Mouse (Mus musculus) left cerebral cortex, postnatal 4 days (tissue): ENCODE measurements around the gene Ms4a4d. TPM values are rescaled to one million over a fixed set of nuclear protein-coding genes. Genes with fewer than 3 reads are reported as not detected.
"Not testable (repeated sequence)": the region's sequence is repeated elsewhere in the genome, so short reads cannot be mapped to it uniquely, and the experiment has no call there.

Source experiments
- DNase-seq: peaks from one replicate; pipeline ENCODE4 v3.0.0-alpha.2; 2022
- intact Hi-C: fragments of 180-260 bp; cut with DNase I; formaldehyde crosslinking; loops from one replicate; pipeline ENCODE4 v1.15.1; 2025
- total RNA-seq, 2 experiments: library from RNA; stranded (reverse); gene quantifications; 2 replicates each; pipeline ENCODE4 v1.2.3; 2021

The Ms4a4d gene
- total RNA-seq, 2 experiments from 2014 or later: not detected

DNA sequence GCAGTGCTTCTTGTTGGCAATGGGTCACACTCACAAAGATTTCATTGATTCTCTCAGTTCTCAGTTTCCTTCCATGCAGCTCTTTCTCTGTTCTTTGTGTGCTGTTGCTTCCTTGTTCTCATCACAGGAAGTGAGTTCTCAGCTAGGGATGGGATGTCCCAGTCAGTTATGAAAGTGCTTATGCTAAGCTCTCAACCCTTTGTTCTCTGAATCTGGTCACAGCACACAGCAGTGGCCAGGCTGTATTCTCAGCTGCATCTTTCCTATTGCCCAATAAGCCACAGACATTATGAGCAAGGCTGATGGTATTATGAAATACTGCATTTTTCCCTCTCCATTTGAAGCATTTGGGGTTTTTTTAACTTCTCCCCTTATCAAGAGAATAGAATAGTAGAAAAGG is 23.0 kb downstream of the Ms4a4d start:
- DNase-seq, intact Hi-C loops: not testable (repeated sequence)

DNA sequence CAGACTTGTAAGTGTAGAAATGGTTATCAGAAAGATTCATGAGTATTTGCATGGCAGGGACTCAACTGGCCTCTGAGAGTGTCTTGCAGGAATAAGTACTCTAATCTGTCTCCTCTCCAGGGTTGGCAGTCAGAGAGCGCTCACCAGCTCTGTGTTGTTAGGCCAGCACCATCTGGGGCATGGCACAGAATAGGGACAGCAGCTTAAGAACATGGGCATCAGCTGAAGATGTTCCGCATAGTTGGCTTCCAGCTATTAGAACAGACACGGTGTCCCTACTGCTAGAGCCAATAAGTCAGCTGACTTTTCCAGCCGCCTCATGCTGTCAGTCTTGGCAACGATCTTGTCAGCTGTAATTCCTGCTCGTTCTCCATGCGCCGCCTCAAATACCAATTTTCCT is 38.4 kb downstream of the Ms4a4d start:
- intact Hi-C loops: no loop called here
- DNase-seq: peak; percentile 57

DNA sequence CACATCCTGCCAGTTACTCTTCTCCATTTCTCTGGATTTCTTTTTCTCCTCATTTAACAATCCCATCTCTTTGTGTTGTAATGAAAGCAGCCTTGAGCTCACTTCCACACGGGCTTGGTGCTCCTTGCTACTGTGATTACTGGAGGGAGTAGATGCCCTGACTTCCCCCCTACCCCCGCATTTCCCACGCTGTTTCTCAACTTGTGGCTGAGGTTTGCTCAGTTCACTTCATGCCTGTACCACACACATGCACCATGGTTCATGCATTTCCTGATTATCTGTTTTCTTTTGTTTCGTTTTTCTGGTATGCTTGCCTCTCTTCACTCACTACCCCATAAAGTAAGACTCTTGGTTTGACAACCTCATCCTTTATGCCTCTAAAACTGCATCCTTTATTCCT is 52.6 kb downstream of the Ms4a4d start:
- intact Hi-C loops: no loop called here
- DNase-seq: no peak

- intact Hi-C loops: no loop called here
These were observed 53.4 kb downstream of the Ms4a4d start for GRCm38 (mm10) chr19:11589891-11590449.

DNA sequence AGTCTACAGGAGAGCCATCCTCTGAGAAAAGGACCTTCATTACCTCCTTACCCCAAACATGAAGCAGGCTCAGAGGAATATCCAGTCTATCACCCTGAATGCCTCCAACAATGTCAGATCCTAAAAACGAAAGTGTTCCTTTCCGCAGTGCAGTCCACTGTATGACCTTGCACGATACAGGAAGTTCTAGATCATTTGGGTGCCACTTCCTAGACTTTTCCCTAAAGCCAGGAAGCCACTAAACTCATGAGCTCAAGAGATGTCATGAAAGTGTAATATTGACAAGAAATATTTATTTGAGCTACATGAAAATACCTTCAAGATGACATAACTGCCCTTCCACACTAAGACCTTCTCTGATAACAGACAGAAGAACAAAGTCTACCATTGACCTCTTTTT is 64.7 kb downstream of the Ms4a4d start:
- intact Hi-C loops: loop anchor here (5.0 kb wide), 1 partner anchor 244 kb away; no protein-coding TSS in a partner anchor

More at GRCm38 (mm10) chr19:11589891-11590449, 53.4 kb downstream of the Ms4a4d start:
- DNase-seq: no peak

GRCm38 (mm10) chr19:11602026-11602425 is 65.4 kb downstream of the Ms4a4d start:
- peak; percentile 18 for DNase-seq
- intact Hi-C loops: loop anchor here (5.0 kb wide), 1 partner anchor 245 kb away; no protein-coding TSS in a partner anchor

More for the DNA sequence above, 64.7 kb downstream of the Ms4a4d start:
- no peak for DNase-seq

DNA sequence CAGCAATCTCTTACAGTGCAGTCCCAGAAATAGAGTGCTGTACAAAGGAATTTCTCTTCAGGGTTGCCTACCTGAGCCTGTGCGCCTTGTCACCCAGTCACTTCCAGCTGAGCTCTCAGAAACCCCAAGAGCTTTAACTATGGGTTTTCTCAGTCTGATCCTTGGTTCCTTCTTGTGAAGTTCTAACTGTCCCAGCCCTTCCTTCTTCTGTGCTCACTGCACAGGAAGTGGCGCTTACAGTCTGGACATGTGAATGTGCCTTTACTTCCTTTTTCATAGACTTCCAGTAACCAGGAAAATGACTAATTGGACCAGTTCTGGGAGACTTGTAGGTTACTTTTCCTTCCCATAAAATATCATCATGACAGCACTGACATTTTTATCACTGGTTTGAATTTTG is 68.0 kb downstream of the Ms4a4d start, which contains the start of gene Ms4a6d:
TSS of gene Ms4a6d (minus strand) at position 247 of the 400 bp plus-strand sequence.
- no peak for DNase-seq
- intact Hi-C loops: loop anchor here (5.0 kb wide), 1 partner anchor 247 kb away; no protein-coding TSS in a partner anchor

Other genes with a start within 250 kb of the Ms4a4d start
- under 1 TPM; 0.10 to 0.12 TPM for gene Ms4a14, start 222.3 kb upstream of the Ms4a4d start, total RNA-seq
- gene Ms4a7, start 200.7 kb upstream of the Ms4a4d start, total RNA-seq: under 1 TPM; 0.77 to 0.86 TPM
- gene Ms4a4a, start 161.3 kb upstream of the Ms4a4d start, total RNA-seq: under 1 TPM in 1 of 2 experiments, not detected in 1; 0.80 TPM
- not detected for gene Ms4a4c, start 132.0 kb upstream of the Ms4a4d start, total RNA-seq
- not detected for gene Ms4a4b, start 93.2 kb upstream of the Ms4a4d start, total RNA-seq
- 1 to 10 TPM; 1.4 to 1.8 TPM for gene Ms4a6c, start 67.4 kb upstream of the Ms4a4d start, total RNA-seq
- gene Gm8369, start 50.9 kb upstream of the Ms4a4d start, total RNA-seq: under 1 TPM in 1 of 2 experiments, not detected in 1; 0.10 TPM
- 1 to 10 TPM; 1.0 to 1.4 TPM for gene Ms4a6b, start 20.3 kb upstream of the Ms4a4d start, total RNA-seq
- under 1 TPM; 0.50 to 0.54 TPM for gene Ms4a6d, start 68.0 kb downstream of the Ms4a4d start, total RNA-seq
- gene Ms4a2, start 86.9 kb downstream of the Ms4a4d start, total RNA-seq: under 1 TPM; 0.44 to 0.54 TPM
- not detected for gene Ms4a3, start 104.0 kb downstream of the Ms4a4d start, total RNA-seq
- not detected for gene Oosp2, start 123.8 kb downstream of the Ms4a4d start, total RNA-seq
- gene Oosp1, start 154.3 kb downstream of the Ms4a4d start, total RNA-seq: not detected
- not detected for gene Oosp3, start 160.3 kb downstream of the Ms4a4d start, total RNA-seq
- not detected for gene Gif, start 210.8 kb downstream of the Ms4a4d start, total RNA-seq
- gene Mrpl16, start 233.6 kb downstream of the Ms4a4d start, total RNA-seq: 10 to 100 TPM; 37.8 to 39.7 TPM